Mouse (Mus musculus): ENCODE measurements around the gene Anxa8.

The Anxa8 gene

DNA sequence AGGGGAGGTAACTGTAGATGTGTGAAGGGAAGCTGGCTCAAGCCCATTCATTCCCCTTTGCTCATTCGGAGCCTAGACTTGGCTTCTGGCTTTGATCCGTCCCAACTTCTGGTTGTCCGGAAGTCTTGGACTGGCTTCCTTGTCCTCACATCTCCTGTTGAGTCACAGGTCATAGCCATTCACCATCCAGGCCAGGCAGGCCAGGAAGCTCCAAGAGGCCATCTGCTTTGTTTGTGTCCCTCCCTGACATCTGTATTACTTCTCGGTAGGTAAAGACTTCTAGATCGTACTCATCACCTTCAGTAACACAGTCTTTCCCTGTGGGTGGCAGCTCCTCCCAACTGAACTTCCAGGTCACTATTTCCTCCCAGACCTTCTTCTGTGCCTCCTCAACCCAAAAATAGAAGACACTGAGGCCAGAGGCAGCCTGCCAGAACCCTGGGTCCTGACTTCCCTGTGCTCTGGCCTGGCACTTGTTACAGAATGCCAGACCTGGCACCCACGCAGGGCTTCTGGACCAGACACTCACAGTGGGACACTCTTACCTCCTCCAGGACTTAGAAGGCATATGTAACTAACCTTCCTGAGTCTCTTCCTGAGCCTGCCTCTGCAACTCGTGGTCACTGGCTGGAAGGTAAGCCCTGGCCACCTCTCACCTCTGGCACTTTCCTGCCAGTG is 33.4 kb downstream of the Anxa8 start:
- in situ Hi-C loops (cut with MboI, MseI) = no loop called here

DNA sequence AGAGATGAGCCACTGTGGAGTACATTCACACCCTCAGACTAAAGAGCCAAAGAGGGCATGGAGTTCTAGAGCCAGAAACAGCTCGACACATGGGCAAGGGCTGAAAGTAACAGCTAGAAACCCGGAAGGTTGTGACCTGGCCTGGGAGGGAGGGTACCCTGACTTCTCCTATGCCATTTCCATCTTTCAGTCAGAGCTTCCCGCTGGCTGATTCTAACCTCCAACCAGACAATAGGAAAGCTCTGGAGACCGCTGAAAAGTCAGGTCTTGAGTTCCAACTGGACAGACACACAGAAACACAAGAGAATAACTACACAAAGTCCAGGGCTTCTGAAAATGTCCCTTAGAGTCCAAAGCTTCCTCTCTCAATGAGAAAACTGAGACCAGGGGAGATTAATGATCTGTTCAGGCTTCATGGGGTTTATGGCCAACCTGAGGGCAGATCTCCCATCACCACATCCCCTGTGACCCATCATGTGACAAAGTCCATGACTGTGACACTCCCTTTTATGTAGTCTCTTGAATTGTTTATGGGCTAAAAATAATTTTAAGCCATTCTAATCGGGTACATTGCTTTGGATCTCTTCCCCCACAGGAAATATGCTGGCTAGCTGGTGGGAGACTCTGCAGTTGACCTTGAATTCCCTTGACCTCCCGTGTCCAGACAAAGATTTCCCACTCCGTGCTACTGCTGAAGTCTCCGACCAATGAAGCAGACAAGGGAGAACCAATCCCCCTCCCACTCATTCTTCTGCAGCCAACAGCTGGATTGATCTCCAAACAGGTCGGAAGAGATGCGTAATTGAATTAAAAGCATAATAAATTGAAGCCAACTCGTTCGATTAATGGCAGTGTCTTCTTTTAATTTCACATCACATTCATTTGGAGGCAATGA is 34.5 kb downstream of the Anxa8 start:
- in situ Hi-C loops (cut with MboI, MseI) = no loop called here

DNA sequence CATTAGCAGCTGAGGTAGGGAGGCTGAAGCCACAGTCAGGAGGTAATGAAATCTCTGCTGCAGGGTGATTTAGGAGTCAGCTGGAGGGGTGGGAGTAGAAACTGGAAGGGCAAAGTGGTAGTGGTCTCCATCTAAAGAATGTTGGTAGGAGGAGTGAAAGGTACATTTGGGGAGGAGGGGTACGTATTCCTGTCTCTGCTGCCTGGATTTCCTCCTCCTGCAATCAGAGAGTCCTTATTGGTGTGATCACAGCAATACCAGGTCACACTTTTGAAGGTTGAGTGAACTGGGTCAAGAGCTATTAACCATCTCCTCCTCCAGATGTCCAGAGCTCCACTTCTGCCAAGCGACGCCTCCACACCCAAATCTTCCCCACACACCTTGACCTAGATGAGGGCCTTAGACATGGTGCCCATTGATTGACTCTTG is 35.2 kb downstream of the Anxa8 start:
- in situ Hi-C loops (cut with MboI, MseI) = no loop called here

DNA sequence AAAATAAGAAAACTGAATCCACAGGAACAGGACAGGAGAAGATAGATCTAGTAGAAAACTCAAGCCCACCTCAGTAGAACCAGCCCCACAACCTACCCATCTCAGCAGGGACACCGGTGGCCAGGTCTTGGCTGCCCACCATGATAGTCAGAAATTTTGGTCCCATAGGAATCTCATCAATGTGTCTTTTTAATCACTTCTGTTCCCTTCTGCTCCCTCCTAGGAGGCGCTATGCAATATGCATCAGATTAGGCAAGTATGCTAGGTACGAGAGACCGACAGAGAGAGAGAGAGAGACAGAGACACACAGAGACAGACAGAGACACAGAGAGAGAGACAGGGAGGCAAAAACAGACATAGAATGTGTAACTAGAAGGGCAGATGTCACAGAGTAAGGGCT is 35.9 kb downstream of the Anxa8 start:
- in situ Hi-C loops (cut with MboI, MseI) = no loop called here

DNA sequence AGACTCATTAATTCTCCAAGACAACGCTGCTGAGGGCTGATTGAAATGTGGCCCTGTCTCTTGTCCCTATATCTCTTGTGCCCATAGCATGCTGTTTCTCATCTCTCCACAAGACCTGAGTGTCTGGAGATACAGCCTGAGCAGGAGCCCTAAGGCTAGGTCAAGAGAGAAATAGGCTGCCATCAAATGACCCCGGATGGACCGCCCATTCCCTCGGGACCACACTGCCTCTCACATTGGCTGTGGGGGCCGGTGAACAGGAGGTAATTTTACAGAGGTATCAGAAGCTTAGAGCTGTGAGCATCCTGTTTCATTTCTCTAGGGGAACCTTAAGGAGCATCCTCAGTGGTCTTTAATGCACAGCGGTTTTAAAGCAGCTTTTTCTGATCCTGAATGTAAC is 45.4 kb downstream of the Anxa8 start:
- in situ Hi-C loops (cut with MboI, MseI) = no loop called here

DNA sequence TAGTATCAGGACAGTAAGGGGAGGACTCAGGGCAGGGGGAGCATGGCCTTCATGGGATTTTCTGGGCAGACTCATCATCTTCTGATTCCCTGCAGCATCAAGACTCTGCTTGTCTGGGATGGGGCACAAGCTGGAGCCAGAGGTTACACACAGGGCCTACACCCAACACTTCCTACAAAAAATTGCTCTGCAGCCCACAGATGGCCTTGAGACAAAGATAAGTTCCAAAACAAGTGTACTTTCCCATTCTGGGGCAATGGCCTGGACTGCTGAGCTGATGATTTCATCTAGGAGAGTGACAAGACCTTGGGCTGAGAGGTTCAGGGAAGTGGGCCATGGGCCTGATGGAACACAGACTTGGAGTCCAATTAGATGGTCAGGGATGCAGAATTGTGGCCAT is 49.6 kb downstream of the Anxa8 start:
- in situ Hi-C loops (cut with MboI, MseI) = no loop called here

DNA sequence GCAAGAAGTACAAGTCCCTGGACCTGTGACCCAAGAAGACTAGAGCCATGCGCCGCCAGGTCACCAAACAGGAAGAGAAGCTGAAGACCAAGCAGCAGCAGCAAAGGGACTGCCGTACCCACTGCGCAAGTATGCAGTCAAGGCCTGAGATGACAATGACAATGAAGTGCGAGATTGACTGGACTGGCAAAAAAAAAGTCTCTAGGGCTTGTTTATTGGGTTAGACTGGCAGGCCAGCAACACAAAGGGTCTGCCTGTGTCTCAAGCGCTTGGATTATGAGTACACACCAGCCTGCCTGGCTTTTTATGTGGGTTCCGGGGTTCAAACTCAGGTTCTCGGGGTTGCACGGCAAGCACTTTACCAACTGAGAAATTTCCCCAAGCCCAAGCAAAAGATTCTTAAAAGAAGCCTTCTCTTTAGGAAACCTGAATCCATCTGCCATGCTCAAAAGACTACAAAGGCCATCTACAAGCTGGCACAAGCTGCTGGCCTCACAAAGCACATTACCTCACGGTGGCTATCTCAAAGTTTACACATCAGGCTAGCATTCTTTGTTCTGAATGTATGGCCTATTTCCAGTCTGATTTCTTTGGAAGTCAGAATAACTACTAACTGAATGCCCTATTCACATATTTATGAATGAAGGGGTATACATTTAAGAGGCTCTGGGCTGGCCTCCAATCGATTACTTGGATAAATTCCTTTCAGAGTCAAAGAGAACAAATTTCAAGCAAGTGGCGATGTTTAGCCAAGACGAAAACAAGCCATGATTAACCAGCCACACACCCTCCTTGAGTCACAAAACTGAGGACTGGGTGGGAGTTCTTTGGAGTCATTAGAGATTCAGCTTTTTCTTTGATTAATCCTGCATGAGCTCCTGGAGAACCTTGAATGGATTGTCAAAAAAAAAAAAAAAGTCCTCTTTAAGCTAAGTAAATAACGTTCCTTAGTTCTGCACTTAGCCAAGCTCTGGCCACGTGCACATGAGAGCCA is 54.2 kb downstream of the Anxa8 start:
- in situ Hi-C loops (cut with MboI, MseI) = no loop called here

DNA sequence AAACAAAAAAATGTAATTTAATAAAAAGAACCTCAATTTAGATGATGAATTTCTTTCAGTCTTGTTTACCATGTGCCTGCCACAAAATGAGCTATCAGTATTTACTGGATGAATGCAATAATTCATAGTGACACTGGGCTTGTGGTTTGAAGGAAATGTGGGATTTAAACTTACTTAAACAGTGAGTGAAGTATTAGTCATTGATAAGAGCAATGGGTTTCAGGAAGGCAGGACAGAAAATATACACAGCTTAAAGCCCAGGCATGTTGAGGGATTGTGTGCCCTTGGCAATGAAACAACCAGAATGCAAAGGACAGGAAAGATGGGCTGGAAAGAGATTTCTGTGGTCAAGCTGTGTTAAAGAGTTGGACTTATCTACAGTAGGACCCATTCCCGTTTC is 56.5 kb downstream of the Anxa8 start:
- in situ Hi-C loops (cut with MboI, MseI) = no loop called here

DNA sequence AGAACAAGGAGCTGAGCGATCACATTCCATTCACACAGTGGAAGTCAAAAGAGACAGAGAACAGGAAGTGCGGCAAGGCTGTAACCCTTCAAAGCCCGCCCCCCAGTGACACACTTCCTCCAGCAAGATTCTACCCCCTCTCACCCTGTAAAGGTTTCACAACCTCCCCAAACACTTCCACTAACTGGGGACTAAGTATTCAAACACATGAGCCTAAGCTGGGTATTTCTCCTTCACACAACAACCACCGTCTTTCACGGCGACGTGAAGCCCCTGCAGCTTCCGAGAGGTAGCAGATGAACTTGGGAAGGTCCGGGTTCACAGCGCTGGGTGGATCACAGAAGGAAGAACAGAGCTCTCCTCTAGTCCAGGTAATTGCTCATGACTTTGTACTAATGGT is 57.1 kb downstream of the Anxa8 start:
- in situ Hi-C loops (cut with MboI, MseI) = no loop called here
